8 mouse cellular contexts compared by ENCODE assay signal in genomic region chr9:20959430-20959938, GRCm38 (mm10). TPM values are rescaled to one million over a fixed set of nuclear protein-coding genes. Genes with fewer than 3 reads are reported as not detected.
DNase-seq lines count a peak whose midpoint lies in the region; ATAC-seq and TF ChIP-seq lines count a peak whose summit lies in the region.

Dnmt1 (minus strand) TSS chr9:20959888.

- no peaks in the 10 kb centered on the region for H3K36me3 ChIP-seq in thymus, adult 2 months (ENCODE audit: control insufficient read depth, insufficient read depth, low read length)
- H3K36me3 ChIP-seq in hindbrain, embryonic 10.5 days, result no peaks in the 10 kb centered on the region
- no peaks in the 10 kb centered on the region for H3K36me3 ChIP-seq in liver, embryonic 12.5 days
- H3K36me3 ChIP-seq in stomach, embryonic 16.5 days (ENCODE audit: control insufficient read depth, insufficient read depth, low read length), result no peaks in the 10 kb centered on the region

- no peak for ATAC-seq in erythroblast, adult 5-6 weeks (replicated peaks; ENCODE audit: low FRiP score, poor library complexity, severe bottlenecking)
- ATAC-seq in liver, embryonic 12.5 days, result no peak
- ATAC-seq in stomach, embryonic 16.5 days (ENCODE audit: insufficient read depth, low FRiP score), result no peak

- H3K4me1 ChIP-seq in thymus, adult 2 months (replicated peaks; ENCODE audit: control insufficient read depth, insufficient read depth, low read length), result 0 out of 2 replicates have a peak, but pooled peaks cover 2% of the 10 kb centered on the region
- no peaks in the 10 kb centered on the region for H3K4me1 ChIP-seq in hindbrain, embryonic 10.5 days (replicated peaks)
- H3K4me1 ChIP-seq in liver, embryonic 12.5 days, result no peaks in the 10 kb centered on the region
- H3K4me1 ChIP-seq in stomach, embryonic 16.5 days (ENCODE audit: control insufficient read depth, insufficient read depth, low read length), result no peaks in the 10 kb centered on the region

- H3K4me3 ChIP-seq in thymus, adult 2 months (ENCODE audit: control insufficient read depth, insufficient read depth, low read length), result no peak within 1 kb of the TSS
- H3K4me3 ChIP-seq in hindbrain, embryonic 10.5 days, result no peak within 1 kb of the TSS
- no peak within 1 kb of the TSS for H3K4me3 ChIP-seq in liver, embryonic 12.5 days
- no peak within 1 kb of the TSS for H3K4me3 ChIP-seq in stomach, embryonic 16.5 days (replicated peaks; ENCODE audit: low read length)

- H3K27me3 ChIP-seq in thymus, adult 2 months (ENCODE audit: control insufficient read depth, insufficient read depth, low read length), result no peaks in the 10 kb centered on the region
- no peaks in the 10 kb centered on the region for H3K27me3 ChIP-seq in hindbrain, embryonic 10.5 days (ENCODE audit: insufficient read depth, poor library complexity, severe bottlenecking)
- H3K27me3 ChIP-seq in liver, embryonic 12.5 days (replicated peaks), result no peaks in the 10 kb centered on the region
- H3K27me3 ChIP-seq in stomach, embryonic 16.5 days (ENCODE audit: control insufficient read depth, insufficient read depth, low read length), result no peaks in the 10 kb centered on the region

- whole genome bisulfite sequencing in thymus, adult 2 months, result 98% methylated on average over 2 of the region's 2 CpGs
- WGBS in hindbrain, embryonic 10.5 days, result 87% methylated on average over 2 of the region's 2 CpGs
- 64% methylated on average over 2 of the region's 2 CpGs for WGBS in liver, embryonic 12.5 days (ENCODE audit: insufficient replicate concordance)
- 84% methylated on average over 2 of the region's 2 CpGs for WGBS in stomach, embryonic 16.5 days

- no peaks in the 10 kb centered on the region for H3K9me3 ChIP-seq in hindbrain, embryonic 10.5 days
- H3K9me3 ChIP-seq in liver, embryonic 12.5 days (replicated peaks), result no peaks in the 10 kb centered on the region
- no peaks in the 10 kb centered on the region for H3K9me3 ChIP-seq in stomach, embryonic 16.5 days (replicated peaks; ENCODE audit: control insufficient read depth, low read length)

- TF ChIP-seq CTCF in thymus, adult 2 months (IDR thresholded peaks at IDR 0.05; ENCODE audit: borderline replicate concordance, control insufficient read depth, extremely low read depth, insufficient read depth, low read length, poor library complexity), result no peak

- no peak for DNase-seq in thymus, adult 2 months
- DNase-seq in thymus, adult 18-20 months, result no peak
- DNase-seq in hindbrain, embryonic 10.5 days (ENCODE audit: low spot score), result no peak
- DNase-seq in yolk sac, embryonic 10.5 days (ENCODE audit: low spot score), result no peak
- no peak for DNase-seq in spleen, postnatal 14 days (ENCODE audit: low spot score in 2 of 2)

- no peak within 1 kb of the TSS for H3K27ac ChIP-seq in thymus, adult 2 months (ENCODE audit: control insufficient read depth, insufficient read depth, low read length)
- H3K27ac ChIP-seq in hindbrain, embryonic 10.5 days, result no peak within 1 kb of the TSS
- H3K27ac ChIP-seq in liver, embryonic 12.5 days, result no peak within 1 kb of the TSS
- H3K27ac ChIP-seq in stomach, embryonic 16.5 days (ENCODE audit: low read length), result no peak within 1 kb of the TSS

- H3K9ac ChIP-seq in liver, embryonic 12.5 days, result no peak within 1 kb of the TSS
- no peak within 1 kb of the TSS for H3K9ac ChIP-seq in stomach, embryonic 16.5 days (ENCODE audit: low read length)

- no peak for TF ChIP-seq POLR2A in thymus, adult 2 months (IDR thresholded peaks at IDR 0.05; ENCODE audit: control insufficient read depth, extremely low read depth, insufficient read depth, low read length, poor library complexity)

- no peak within 1 kb of the TSS for H3K4me2 ChIP-seq in liver, embryonic 12.5 days
- H3K4me2 ChIP-seq in stomach, embryonic 16.5 days (ENCODE audit: low read depth, low read length), result no peak within 1 kb of the TSS

RNA-seq across cellular contexts. Expression of gene Dnmt1, which starts in this region (rescaled TPM):
- 142 and 194 TPM in 2 replicates for polyA plus RNA-seq in thymus, adult 2 months (2012; rRNA removed)
- total RNA-seq in erythroblast, adult 5-6 weeks (2015; ENCODE audit: low replicate concordance), result 28.1 and 47.9 TPM in 2 replicates
- 69.1 and 92.4 TPM in 2 replicates for total RNA-seq in erythroblast, adult 5-6 weeks (2017; ENCODE audit: low replicate concordance)
- polyA plus RNA-seq in hindbrain, embryonic 10.5 days (2016; fragmentation: Nextera tagmentation; extraction: Ambion mirVana), result 104 and 150 TPM in 2 replicates
- polyA plus RNA-seq in liver, embryonic 12.5 days (2016; fragmentation: Nextera tagmentation; extraction: Ambion mirVana), result 97.3 and 101 TPM in 2 replicates
- 75.5 and 75.7 TPM in 2 replicates for polyA plus RNA-seq in stomach, embryonic 16.5 days (2015; fragmentation: Nextera tagmentation; extraction: Ambion mirVana)
